Mouse (Mus musculus) liver, embryonic 16.5 days (tissue): ENCODE results near the gene Mrps35. TPM values are rescaled to one million over a fixed set of nuclear protein-coding genes. Genes with fewer than 3 reads are reported as not detected.

Experiments
- ATAC-seq: fragments of 200-750 bp; cut with Nextera tagmentation; 2 replicates; pipeline ENCODE4 v1.8.0; 2017; ENCODE audit warnings: low read depth, mild to moderate bottlenecking, moderate number of reproducible peaks, moderate library complexity
- H3K27ac ChIP-seq: fragments of 300-500 bp; sonication (generic); 2 replicates; pipeline ENCODE4 v1.5.1; 2014; ENCODE audit warnings: mild to moderate bottlenecking, low read length
- H3K27me3 ChIP-seq: fragments of 300-500 bp; sonication (generic); 2 replicates; pipeline ENCODE4 v1.6.1; 2014; ENCODE audit warnings: low read depth, low read length, mixed read lengths; ENCODE audit not compliant: control insufficient read depth, insufficient read depth
- H3K36me3 ChIP-seq: fragments of 300-500 bp; sonication (generic); 2 replicates; pipeline ENCODE4 v1.6.1; 2014; ENCODE audit warnings: mild to moderate bottlenecking; ENCODE audit not compliant: control insufficient read depth, insufficient read depth
- H3K4me1 ChIP-seq: fragments of 300-500 bp; sonication (generic); 2 replicates; pipeline ENCODE4 v1.6.1; 2014; ENCODE audit warnings: low read depth, low read length, mixed read lengths; ENCODE audit not compliant: control insufficient read depth
- H3K4me2 ChIP-seq: fragments of 300-500 bp; sonication (generic); 2 replicates; pipeline ENCODE4 v1.6.1; 2014; ENCODE audit warnings: low read depth, low read length, mixed read lengths
- H3K4me3 ChIP-seq: fragments of 300-500 bp; sonication (generic); 2 replicates; pipeline ENCODE4 v1.5.1; 2014; ENCODE audit warnings: low read depth, mild to moderate bottlenecking, low read length
- H3K9ac ChIP-seq: fragments of 300-500 bp; sonication (generic); 2 replicates; pipeline ENCODE4 v1.6.1; 2014; ENCODE audit warnings: low read depth, low read length
- H3K9me3 ChIP-seq: fragments of 300-500 bp; sonication (generic); replicated peaks from 2 replicates; pipeline ENCODE4 v1.6.1; 2016; ENCODE audit warnings: low read length; ENCODE audit not compliant: control insufficient read depth
- WGBS: fragments of 180-500 bp; shearing (Covaris S2); extraction: QIAGEN DNeasy Blood & Tissue Kit; methylation state at CpG from one replicate; pipeline ENCODE4 v1.1.7; 2014; ENCODE audit not compliant: insufficient replicate concordance; 5-methylcytosine and 5-hydroxymethylcytosine counted together
- polyA plus RNA-seq: library from polyadenylated mRNA; unstranded; fragments of >200 nt; fragmentation: Nextera tagmentation; extraction: Ambion mirVana; gene quantifications from 2 replicates; pipeline ENCODE4 v1.2.1, GENCODE M21; 2015

Gene Mrps35
- polyA plus RNA-seq, 1 experiment from 2014 or later: 42.3 TPM

- H3K9ac ChIP-seq: no peak overlapping the region
- H3K4me1 ChIP-seq: no peaks in the 10 kb centered on the region
- ATAC-seq: no peak
- no peak overlapping the region for H3K27ac ChIP-seq
- no peaks in the 10 kb centered on the region for H3K36me3 ChIP-seq
- H3K4me2 ChIP-seq: no peak overlapping the region
- no peaks in the 10 kb centered on the region for H3K27me3 ChIP-seq
- H3K9me3 ChIP-seq: no peaks in the 10 kb centered on the region
- no peak overlapping the region for H3K4me3 ChIP-seq
- WGBS: 64% methylated on average over 6 of the region's 6 CpGs
Observed at GRCm38 (mm10) chr6:147010358-147010757, 32.2 kb upstream of the Mrps35 start.

DNA sequence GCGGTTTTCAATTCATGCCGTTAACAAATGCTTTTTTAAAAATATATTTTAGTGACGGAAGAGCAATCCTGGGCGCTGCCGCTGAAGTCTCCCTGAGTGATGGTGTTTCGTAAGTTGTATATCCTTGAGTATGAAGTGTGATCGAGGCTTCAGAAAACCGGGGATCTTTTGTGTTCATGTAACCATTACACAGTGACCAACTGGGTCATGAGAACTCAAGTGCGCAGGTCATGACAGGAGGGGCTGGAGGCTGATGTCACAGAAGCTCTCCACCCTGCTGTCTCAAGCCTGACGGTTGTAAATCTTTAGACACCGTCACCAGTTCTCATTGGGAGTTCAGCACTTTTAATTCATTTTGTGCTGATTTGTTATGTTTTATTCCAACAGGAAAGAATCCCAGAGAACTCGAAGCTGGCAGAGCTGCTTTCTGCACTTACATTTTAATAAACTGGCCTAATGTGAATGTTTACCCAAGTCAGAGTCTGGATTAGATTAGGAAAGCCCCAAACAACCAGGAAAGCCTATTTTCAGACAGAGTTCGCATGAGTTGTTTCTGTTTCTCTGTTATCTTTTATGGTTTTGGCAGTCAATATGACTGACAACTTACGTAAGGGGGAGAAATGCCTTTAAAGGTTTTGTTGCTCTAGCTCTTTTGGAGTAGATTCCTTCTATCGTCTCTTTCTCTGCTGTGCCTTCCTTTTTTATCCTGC is 31.6 kb upstream of the Mrps35 start:
- H3K27me3 ChIP-seq: no peaks in the 10 kb centered on the region
- H3K36me3 ChIP-seq: no peaks in the 10 kb centered on the region
- 73% methylated on average over 15 of the region's 15 CpGs for WGBS
- ATAC-seq: no peak
- no peak overlapping the region for H3K27ac ChIP-seq
- H3K9me3 ChIP-seq: no peaks in the 10 kb centered on the region
- H3K4me2 ChIP-seq: no peak overlapping the region
- H3K4me3 ChIP-seq: no peak overlapping the region
- H3K4me1 ChIP-seq: no peaks in the 10 kb centered on the region
- H3K9ac ChIP-seq: no peak overlapping the region

DNA sequence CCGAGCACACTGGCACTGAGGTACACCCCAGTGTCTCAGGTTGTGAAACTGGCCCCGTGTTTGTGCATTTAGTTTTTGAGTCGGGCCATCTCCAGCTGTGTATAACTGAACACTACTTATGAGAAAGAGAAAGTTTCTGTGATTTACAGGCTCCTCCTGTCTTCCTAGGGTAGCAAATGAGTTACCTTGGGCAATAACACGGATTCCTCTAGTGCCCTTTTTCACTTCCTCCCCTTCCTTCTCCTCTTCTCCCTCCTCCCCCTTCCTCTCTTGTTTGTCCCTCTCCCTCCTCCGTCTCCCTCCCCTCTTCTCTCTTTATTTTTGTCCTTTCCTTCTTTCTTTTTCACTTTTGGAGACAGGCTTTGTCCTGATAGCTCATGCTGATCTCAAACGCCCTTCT is 31.0 kb upstream of the Mrps35 start:
- H3K27me3 ChIP-seq: no peaks in the 10 kb centered on the region
- H3K27ac ChIP-seq: no peak overlapping the region
- no peak for ATAC-seq
- H3K36me3 ChIP-seq: no peaks in the 10 kb centered on the region
- 56% methylated on average over 6 of the region's 6 CpGs for WGBS
- H3K9me3 ChIP-seq: no peaks in the 10 kb centered on the region
- H3K4me1 ChIP-seq: no peaks in the 10 kb centered on the region
- H3K4me2 ChIP-seq: no peak overlapping the region
- H3K4me3 ChIP-seq: no peak overlapping the region
- H3K9ac ChIP-seq: no peak overlapping the region

DNA sequence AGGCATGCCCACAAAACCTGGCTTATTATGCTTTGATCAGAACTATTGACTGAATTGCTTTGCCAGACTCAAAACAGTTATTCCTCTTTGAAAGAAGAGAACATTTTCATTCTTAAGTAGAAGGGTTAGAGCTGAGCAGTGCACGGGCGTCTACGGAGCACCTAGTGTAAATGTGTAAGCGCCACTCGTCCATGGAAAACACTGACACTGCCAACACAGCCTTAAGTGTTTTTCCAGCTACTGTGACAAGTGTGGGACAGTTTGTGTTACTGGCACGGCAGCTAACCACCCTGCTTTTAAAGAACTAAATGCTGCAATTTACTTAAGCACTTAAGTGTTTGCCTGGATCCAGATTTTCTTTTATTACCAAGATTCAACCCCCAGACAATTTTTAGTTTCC is 30.6 kb upstream of the Mrps35 start:
- Histone ChIP-seq H3K4me2 (no peak overlapping the region), H3K4me1 (no peaks in the 10 kb centered on the region), H3K4me3 (no peak overlapping the region), H3K27ac (no peak overlapping the region), H3K27me3 (no peaks in the 10 kb centered on the region), H3K36me3 (no peaks in the 10 kb centered on the region), H3K9me3 (no peaks in the 10 kb centered on the region), H3K9ac (no peak overlapping the region)
- 77% methylated on average over 6 of the region's 6 CpGs for WGBS
- ATAC-seq: no peak

DNA sequence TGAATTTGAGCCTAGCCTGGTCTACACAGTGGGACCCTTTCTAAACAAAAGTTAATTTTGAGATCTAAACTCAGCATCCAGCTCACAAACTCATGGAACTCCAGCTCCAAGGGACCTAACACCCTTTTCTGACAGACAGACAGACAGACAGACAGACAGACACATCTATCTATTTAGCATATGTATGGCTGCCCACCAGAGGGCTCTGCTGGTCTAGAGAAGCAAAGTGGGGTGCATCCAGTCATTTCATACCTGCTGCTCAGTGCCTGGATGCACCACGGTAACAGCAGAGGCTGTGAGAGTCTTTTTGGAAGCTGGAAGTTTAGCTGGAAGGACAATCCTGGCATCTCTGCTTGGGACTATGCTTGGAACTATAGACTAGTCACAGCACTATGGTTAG is 29.0 kb upstream of the Mrps35 start:
- Histone ChIP-seq H3K4me2 (no peak overlapping the region), H3K36me3 (no peaks in the 10 kb centered on the region), H3K9me3 (no peaks in the 10 kb centered on the region), H3K27me3 (no peaks in the 10 kb centered on the region), H3K4me1 (no peaks in the 10 kb centered on the region), H3K4me3 (no peak overlapping the region), H3K27ac (no peak overlapping the region), H3K9ac (no peak overlapping the region)
- 54% methylated on average over 1 of the region's 1 CpGs for WGBS
- ATAC-seq: no peak

GRCm38 (mm10) chr6:147017906-147018305 is 24.7 kb upstream of the Mrps35 start:
- WGBS: 60% methylated on average over 4 of the region's 4 CpGs
- Histone ChIP-seq H3K4me3 (no peak overlapping the region), H3K27me3 (no peaks in the 10 kb centered on the region), H3K4me2 (no peak overlapping the region), H3K27ac (no peak overlapping the region), H3K36me3 (no peaks in the 10 kb centered on the region), H3K4me1 (no peaks in the 10 kb centered on the region), H3K9me3 (no peaks in the 10 kb centered on the region), H3K9ac (no peak overlapping the region)
- ATAC-seq: no peak

- Histone ChIP-seq H3K4me2 (no peak overlapping the region), H3K4me3 (no peak overlapping the region), H3K9ac (no peak overlapping the region), H3K27ac (no peak overlapping the region), H3K36me3 (no peaks in the 10 kb centered on the region), H3K4me1 (no peaks in the 10 kb centered on the region), H3K27me3 (no peaks in the 10 kb centered on the region), H3K9me3 (no peaks in the 10 kb centered on the region)
- 75% methylated on average over 5 of the region's 5 CpGs for WGBS
- ATAC-seq: no peak
Observed at GRCm38 (mm10) chr6:147018364-147018763, 24.2 kb upstream of the Mrps35 start.

DNA sequence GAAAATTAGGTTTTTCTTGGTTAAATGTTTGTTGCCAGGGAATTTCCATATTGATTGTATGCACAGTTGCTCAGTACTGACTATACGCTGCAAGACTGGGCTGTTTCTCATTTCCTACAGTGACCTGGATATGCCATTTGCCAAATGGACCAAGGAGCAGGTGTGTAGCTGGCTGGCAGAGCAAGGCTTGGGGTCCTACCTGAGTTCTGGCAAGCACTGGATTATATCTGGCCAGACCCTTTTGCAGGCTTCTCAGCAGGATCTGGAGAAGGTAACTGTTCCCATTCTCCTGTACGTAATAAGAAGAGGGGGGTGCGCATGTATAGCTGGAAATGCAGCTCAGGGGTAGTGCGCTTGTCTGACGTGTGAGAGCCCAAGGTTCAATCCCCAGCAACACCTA is 21.4 kb upstream of the Mrps35 start:
- Histone ChIP-seq H3K27ac (no peak overlapping the region), H3K27me3 (no peaks in the 10 kb centered on the region), H3K4me2 (no peak overlapping the region), H3K4me3 (no peak overlapping the region), H3K9ac (no peak overlapping the region), H3K36me3 (no peaks in the 10 kb centered on the region; the same call in 1 of the 2 replicates), H3K4me1 (no peaks in the 10 kb centered on the region), H3K9me3 (no peaks in the 10 kb centered on the region)
- 80% methylated on average over 5 of the region's 5 CpGs for WGBS
- no peak for ATAC-seq

- H3K9me3 ChIP-seq: no peaks in the 10 kb centered on the region
Observed at GRCm38 (mm10) chr6:147022375-147023132, 20.0 kb upstream of the Mrps35 start.

More at GRCm38 (mm10) chr6:147022375-147023132, 20.0 kb upstream of the Mrps35 start:
- H3K36me3 ChIP-seq: no peaks in the 10 kb centered on the region; the same call in 1 of the 2 replicates
- H3K4me3 ChIP-seq: no peak overlapping the region
- H3K4me2 ChIP-seq: no peak overlapping the region
- ATAC-seq: no peak
- no peaks in the 10 kb centered on the region for H3K4me1 ChIP-seq
- H3K9ac ChIP-seq: no peak overlapping the region
- no peak overlapping the region for H3K27ac ChIP-seq
- H3K27me3 ChIP-seq: no peaks in the 10 kb centered on the region
- 76% methylated on average over 16 of the region's 16 CpGs for WGBS
